Comparison of ENCODE assay signal across 8 mouse cellular contexts in genomic region chr15:87547022-87547421, GRCm38 (mm10). TPM values are rescaled to one million over a fixed set of nuclear protein-coding genes. Genes with fewer than 3 reads are reported as not detected.
A peak's percentile ranks its signal among the peaks of the same experiment; 100 is the strongest.
DNase-seq lines count a peak whose midpoint lies in the region; ATAC-seq and TF ChIP-seq lines count a peak whose summit lies in the region.

No protein-coding gene starts in this region.

- H3K36me3 ChIP-seq in lung, postnatal 0 days (ENCODE audit: insufficient read depth, low read length), result no peaks in the 10 kb centered on the region
- H3K36me3 ChIP-seq in forebrain, embryonic 10.5 days (replicated peaks), result no peaks in the 10 kb centered on the region

- ATAC-seq in lung, postnatal 0 days, result no peak
- no peak for ATAC-seq in megakaryocyte progenitor cell, adult 5-6 weeks (replicated peaks; ENCODE audit: poor library complexity)

- DNase-seq in lung, postnatal 0 days (ENCODE audit: low spot score), result peak; percentile 5
- no peak for DNase-seq in lung, postnatal 14 days
- DNase-seq in forebrain, embryonic 10.5 days (ENCODE audit: extremely low spot score, low spot score), result peak; percentile 68
- peak; percentile 51 to 65 for DNase-seq in layer of hippocampus, postnatal 36 days
- peak; percentile 77 for DNase-seq in retina, embryonic 14.5 days (ENCODE audit: low spot score)
- no peak for DNase-seq in thymus, postnatal 36 days
- DNase-seq in T-cell, adult 2 months (ENCODE audit: low spot score), result no peak

- H3K9me3 ChIP-seq in lung, postnatal 0 days (ENCODE audit: low read length), result no peaks in the 10 kb centered on the region
- H3K9me3 ChIP-seq in forebrain, embryonic 10.5 days, result no peaks in the 10 kb centered on the region

- H3K4me2 ChIP-seq in lung, postnatal 0 days (replicated peaks; ENCODE audit: low read depth, low read length), result no peak overlapping the region

- TF ChIP-seq EP300 in lung, postnatal 0 days (IDR thresholded peaks at IDR 0.05), result no peak

- H3K4me1 ChIP-seq in lung, postnatal 0 days (ENCODE audit: insufficient read depth, low read depth, low read length), result no peaks in the 10 kb centered on the region
- peaks cover 85% of the 10 kb centered on the region for H3K4me1 ChIP-seq in forebrain, embryonic 10.5 days

- 50% methylated on average over 5 of the region's 5 CpGs for WGBS in lung, postnatal 0 days
- WGBS in forebrain, embryonic 10.5 days, result 52% methylated on average over 5 of the region's 5 CpGs

- H3K27ac ChIP-seq in lung, postnatal 0 days (ENCODE audit: low read length), result no peak overlapping the region
- H3K27ac ChIP-seq in forebrain, embryonic 10.5 days, result no peak overlapping the region

- H3K27me3 ChIP-seq in lung, postnatal 0 days (replicated peaks; ENCODE audit: insufficient read depth, low read length), result peaks cover 37% of the 10 kb centered on the region
- H3K27me3 ChIP-seq in forebrain, embryonic 10.5 days (ENCODE audit: poor library complexity, severe bottlenecking), result peaks cover 42% of the 10 kb centered on the region

- no peak overlapping the region for H3K4me3 ChIP-seq in lung, postnatal 0 days (ENCODE audit: low read depth, low read length)
- H3K4me3 ChIP-seq in forebrain, embryonic 10.5 days, result no peak overlapping the region

- no peak overlapping the region for H3K9ac ChIP-seq in lung, postnatal 0 days (replicated peaks; ENCODE audit: low read depth)

- TF ChIP-seq CTCF in lung, postnatal 0 days (IDR thresholded peaks at IDR 0.05), result peak; percentile 28; the same call in 1 of the 2 replicates

RNA-seq across cellular contexts. Expression of gene Fam19a5, which starts 2.9 kb away (rescaled TPM):
- polyA plus RNA-seq in lung, postnatal 0 days (2015; fragmentation: Nextera tagmentation; extraction: Ambion mirVana), result 0.24 and 0.30 TPM in 2 replicates
- polyA plus RNA-seq in forebrain, embryonic 10.5 days (2016; fragmentation: Nextera tagmentation; extraction: Ambion mirVana), result 5.3 and 6.1 TPM in 2 replicates
- total RNA-seq in layer of hippocampus, postnatal 36 days (2021), result 100 to 1,000 TPM; 134 to 137 TPM
- total RNA-seq in megakaryocyte progenitor cell, adult 5-6 weeks (2015), result not detected in 2 replicates
- not detected in 2 replicates for total RNA-seq in megakaryocyte progenitor cell, adult 5-6 weeks (2017)

Comparison
In these comparisons a context has a peak if more than half of its experiments do, and no peak if none do; other contexts are left out.
1. DNase-seq: peak in lung, postnatal 0 days (single experiment), forebrain, embryonic 10.5 days (single experiment), layer of hippocampus, postnatal 36 days (2 of 2) and retina, embryonic 14.5 days (single experiment); none in lung, postnatal 14 days (single experiment), thymus, postnatal 36 days (0 of 2) and T-cell, adult 2 months (single experiment).
2. RNA of gene Fam19a5, which starts 2.9 kb away (total RNA-seq): 134 to 137 TPM in layer of hippocampus, postnatal 36 days; not detected in megakaryocyte progenitor cell, adult 5-6 weeks; every median in the first group is over 100 times any median in the second.